Mouse (Mus musculus) adrenal gland, postnatal 36 days (tissue): Measurements from ENCODE around the gene Ndufa7. TPM values are rescaled to one million over a fixed set of nuclear protein-coding genes. Genes with fewer than 3 reads are reported as not detected.
"Not testable (repeated sequence)": the region's sequence is repeated elsewhere in the genome, so short reads cannot be mapped to it uniquely, and the experiment has no call there.

Experiments used
- DNase-seq, 2 experiments: peaks; one replicate each; pipeline ENCODE4 v3.0.0; 2021; ENCODE audit warnings: mixed read lengths in 1 of 2
- total RNA-seq, 2 experiments: library from RNA; stranded (reverse); gene quantifications; 2 replicates each; pipeline ENCODE4 v1.2.3; 2021

Gene Ndufa7
- total RNA-seq, 2 experiments from 2014 or later = 432 to 487 TPM

DNA sequence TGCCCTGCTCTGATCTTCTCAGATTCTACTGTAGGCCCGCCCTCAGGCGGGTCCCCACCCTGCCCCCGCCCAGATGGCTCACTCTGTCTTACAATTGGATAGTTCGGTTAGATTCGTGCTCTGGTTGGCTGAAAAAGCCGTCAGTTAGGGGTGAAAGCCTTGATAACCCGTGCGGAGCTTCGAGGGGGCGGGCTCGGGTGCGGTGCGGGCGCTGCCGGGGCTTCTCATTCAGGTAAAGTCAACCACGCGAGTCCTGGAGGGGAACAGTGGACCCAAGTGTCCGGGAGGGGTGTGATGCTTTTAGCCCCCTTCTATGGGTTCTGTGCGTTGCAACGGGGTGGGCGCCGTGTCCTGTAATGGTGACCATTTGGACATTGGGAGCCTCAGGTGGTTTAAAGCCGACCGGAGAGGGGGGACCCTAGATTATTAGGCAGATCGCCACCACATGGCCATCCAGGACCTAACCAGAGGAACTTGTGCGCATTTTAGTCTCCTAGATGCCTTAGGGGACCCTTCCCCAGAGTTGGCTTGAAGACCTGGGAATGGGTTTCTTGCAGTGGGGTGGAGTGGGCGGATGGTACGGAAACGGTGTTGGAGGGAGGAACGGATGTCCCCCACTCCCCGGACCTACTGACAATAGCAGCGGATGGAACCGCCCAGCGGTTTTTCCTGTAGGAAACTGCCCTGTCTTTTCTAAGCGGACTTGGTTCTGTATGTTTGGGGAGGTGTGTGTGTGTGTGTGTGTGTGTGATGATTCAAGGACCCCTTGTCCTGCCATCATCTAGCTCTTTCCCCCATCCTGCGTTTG lies 13.8 kb upstream of the Ndufa7 start, which contains the start of gene Kank3:
Gene Kank3, plus strand, starts transcription at position 186 of the 808 bp plus-strand sequence.
- DNase-seq = peak; percentile 94 to 95

DNA sequence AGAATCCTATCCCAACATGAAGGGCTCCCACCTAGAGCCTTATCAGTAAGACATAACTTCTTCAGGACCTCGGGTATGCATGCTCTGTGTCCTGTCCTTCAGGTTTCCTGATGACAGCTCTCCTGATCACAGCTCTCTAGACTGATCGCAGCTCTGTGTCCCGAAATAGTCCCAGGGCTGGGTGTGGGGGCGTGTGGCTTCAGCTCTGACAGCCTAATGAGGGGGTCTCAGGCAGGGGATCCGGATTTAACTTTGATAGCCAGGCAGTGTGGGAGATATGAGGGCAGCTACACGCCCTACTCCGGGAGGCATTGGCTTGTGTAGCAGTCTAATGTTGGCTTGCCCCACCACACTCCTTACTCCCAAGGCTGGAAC lies 13.2 kb upstream of the Ndufa7 start:
- peak in 1 of 2 experiments; percentile 40 for DNase-seq

- DNase-seq = no peak
These were observed 11.9 kb upstream of the Ndufa7 start for GRCm38 (mm10) chr17:33812475-33812874.

DNA sequence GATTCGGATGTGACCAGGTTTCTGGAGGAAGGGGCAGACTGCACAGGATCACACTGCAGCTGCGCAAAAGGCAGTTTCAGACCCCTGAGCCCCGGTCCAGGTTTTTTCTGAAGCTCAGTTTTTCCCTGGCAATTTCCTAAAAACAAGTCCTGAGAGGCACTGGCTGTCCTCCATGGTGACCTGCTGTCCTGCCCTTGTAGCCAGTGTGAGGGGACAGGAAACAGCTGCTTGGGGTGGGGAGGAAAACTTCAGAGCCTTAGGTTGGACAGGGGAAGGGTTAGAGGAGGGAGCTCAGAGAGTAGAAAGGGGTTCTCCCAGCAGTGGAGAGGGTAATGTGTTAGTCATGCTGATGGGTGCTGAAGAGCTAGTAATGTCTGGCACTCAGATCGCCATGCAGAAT lies 11.4 kb upstream of the Ndufa7 start:
- peak; percentile 52 to 60 for DNase-seq

GRCm38 (mm10) chr17:33815399-33815798 lies 9.0 kb upstream of the Ndufa7 start:
- DNase-seq = no peak

DNA sequence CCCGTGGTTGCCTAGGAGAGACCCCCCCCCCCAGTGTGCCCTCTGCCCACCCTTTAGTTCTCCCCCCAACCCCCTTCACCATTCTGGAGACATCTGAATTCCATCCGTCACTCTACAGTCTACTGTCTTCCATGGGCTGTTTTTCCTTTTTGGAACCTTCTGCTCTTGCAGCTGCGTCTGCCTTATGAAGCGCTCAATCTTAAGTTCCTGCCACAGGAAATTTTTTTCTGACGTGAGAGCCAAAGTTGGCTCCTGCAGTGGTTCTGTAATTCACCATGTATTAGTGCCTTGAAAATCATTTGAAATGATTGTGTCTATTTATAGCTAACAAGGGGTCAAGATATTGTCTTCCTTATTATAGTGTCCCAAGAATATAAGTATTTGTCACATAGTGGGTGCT lies 7.8 kb upstream of the Ndufa7 start:
- DNase-seq = no peak

- DNase-seq = peak; percentile 92 to 95
These were observed 7.0 kb upstream of the Ndufa7 start for GRCm38 (mm10) chr17:33817184-33817968.

- DNase-seq = no peak
These were observed 6.3 kb upstream of the Ndufa7 start for GRCm38 (mm10) chr17:33817969-33818643.

- no peak for DNase-seq
These were observed 1.9 kb upstream of the Ndufa7 start for GRCm38 (mm10) chr17:33822436-33822959.

- DNase-seq = not testable (repeated sequence)
These were observed 1.2 kb upstream of the Ndufa7 start for GRCm38 (mm10) chr17:33823171-33823570.

- not testable (repeated sequence) for DNase-seq
These were observed 592 bp downstream of the Ndufa7 start for GRCm38 (mm10) chr17:33824997-33825330.

DNA sequence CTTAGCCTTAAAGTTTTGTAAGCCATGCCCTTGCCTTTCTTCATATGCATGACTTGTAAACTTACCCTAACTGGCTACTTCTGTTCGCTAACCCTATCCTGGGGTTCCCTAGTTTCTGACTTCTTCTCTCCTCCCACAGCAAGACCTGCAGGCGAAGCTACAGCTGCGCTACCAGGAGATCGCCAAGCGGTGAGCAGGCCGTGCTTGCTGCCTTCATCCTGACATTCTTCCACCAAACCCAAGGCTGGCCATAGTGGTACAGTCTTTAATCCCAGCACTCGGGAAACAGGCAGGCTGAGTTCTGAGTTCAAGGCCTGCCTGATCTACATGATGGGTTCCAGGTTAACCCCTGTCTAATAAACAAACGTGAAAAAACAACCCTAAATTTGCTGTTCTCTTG lies 1.1 kb downstream of the Ndufa7 start:
- DNase-seq = no peak

DNA sequence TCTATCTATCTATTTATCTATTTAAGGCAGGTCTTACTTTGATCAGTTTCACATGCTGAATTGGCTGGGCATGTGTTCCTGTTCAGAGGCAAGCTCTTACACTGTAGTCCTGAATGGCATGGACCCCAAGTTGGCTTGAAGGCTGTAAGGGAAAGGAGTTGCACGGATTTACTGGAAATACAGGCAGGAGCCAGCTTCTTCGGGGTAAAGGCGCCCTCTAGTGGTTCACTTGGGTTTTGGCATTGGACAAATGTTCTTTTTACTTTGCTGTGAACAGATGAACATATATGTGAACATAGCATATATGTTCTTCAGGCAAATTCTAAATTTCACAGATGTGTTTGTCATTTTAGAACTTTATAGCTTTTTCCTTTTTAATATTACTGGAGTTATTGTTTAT lies 2.5 kb downstream of the Ndufa7 start:
- peak; percentile 76 to 77 for DNase-seq

GRCm38 (mm10) chr17:33828892-33829291 lies 4.5 kb downstream of the Ndufa7 start:
- peak; percentile 84 to 85 for DNase-seq

GRCm38 (mm10) chr17:33829561-33829960 lies 5.2 kb downstream of the Ndufa7 start:
- DNase-seq = no peak

- peak; percentile 94 to 95 for DNase-seq
These were observed 18.8 kb downstream of the Ndufa7 start, which contains the start of gene Cd320 for GRCm38 (mm10) chr17:33842966-33843795. Cd320 (plus strand) TSS chr17:33843091.

- no peak for DNase-seq
These were observed 19.8 kb downstream of the Ndufa7 start for GRCm38 (mm10) chr17:33844196-33844595.

- no peak for DNase-seq
These were observed 23.8 kb downstream of the Ndufa7 start for GRCm38 (mm10) chr17:33848139-33848538.

GRCm38 (mm10) chr17:33851331-33851730 lies 27.0 kb downstream of the Ndufa7 start:
- no peak for DNase-seq

DNA sequence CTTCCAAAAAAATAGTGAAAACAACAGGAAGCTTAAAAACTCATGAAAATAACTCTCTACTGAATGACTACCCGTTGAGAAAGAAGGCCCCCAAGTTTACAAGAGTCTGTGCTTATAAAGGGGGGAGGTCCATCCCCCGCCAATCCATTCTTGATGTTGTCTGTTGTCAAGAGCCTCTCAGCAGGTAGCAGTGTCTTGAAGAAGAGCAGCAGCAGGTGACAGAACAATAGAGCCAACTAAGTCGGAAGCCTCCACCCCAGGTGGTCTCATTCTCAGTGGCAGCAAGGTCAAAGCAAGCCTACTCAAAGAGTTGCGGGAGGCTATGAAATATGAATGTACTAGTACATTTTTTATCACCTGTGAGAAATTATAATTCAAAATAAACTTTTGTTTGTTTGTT lies 33.4 kb downstream of the Ndufa7 start:
- DNase-seq = no peak

GRCm38 (mm10) chr17:33865330-33866030 lies 41.1 kb downstream of the Ndufa7 start:
- DNase-seq = peak; percentile 69 to 74
